Mouse (Mus musculus) intestine, embryonic 14.5 days (tissue): ENCODE results near the gene Elovl3. TPM values are rescaled to one million over a fixed set of nuclear protein-coding genes. Genes with fewer than 3 reads are reported as not detected.
"Not testable (repeated sequence)": the region's sequence is repeated elsewhere in the genome, so short reads cannot be mapped to it uniquely, and the experiment has no call there.

Experiments
- ATAC-seq: fragments of 200-750 bp; cut with Nextera tagmentation; replicated peaks from 2 replicates; pipeline ENCODE4 v1.8.0; 2017; ENCODE audit warnings: low read depth, moderate number of reproducible peaks, moderate TSS enrichment, moderate library complexity; ENCODE audit not compliant: low FRiP score, low TSS enrichment
- DNase-seq: peaks from one replicate; pipeline ENCODE4 v3.0.0-alpha.2; 2018; ENCODE audit warnings: low spot score
- H3K27ac ChIP-seq: fragments of 300-500 bp; sonication (generic); 2 replicates; pipeline ENCODE4 v1.5.1; 2014; ENCODE audit warnings: low read depth, mild to moderate bottlenecking, control low read depth
- H3K27me3 ChIP-seq: fragments of 300-500 bp; sonication (generic); replicated peaks from 2 replicates; pipeline ENCODE4 v1.6.1; 2014; ENCODE audit warnings: low read length, control low read depth; ENCODE audit not compliant: control insufficient read depth, insufficient read depth
- H3K36me3 ChIP-seq: fragments of 300-500 bp; sonication (generic); 2 replicates; pipeline ENCODE4 v1.6.1; 2014; ENCODE audit warnings: low read length, control low read depth; ENCODE audit not compliant: control insufficient read depth, insufficient read depth
- H3K4me1 ChIP-seq: fragments of 300-500 bp; sonication (generic); replicated peaks from 2 replicates; pipeline ENCODE4 v1.6.1; 2014; ENCODE audit warnings: low read length, control low read depth, mixed read lengths; ENCODE audit not compliant: control insufficient read depth, insufficient read depth
- H3K4me2 ChIP-seq: fragments of 300-500 bp; sonication (generic); 2 replicates; pipeline ENCODE4 v1.6.1; 2014; ENCODE audit warnings: low read length
- H3K4me3 ChIP-seq: fragments of 300-500 bp; sonication (generic); 2 replicates; pipeline ENCODE4 v1.5.1; 2014; ENCODE audit warnings: low read depth, low read length, control low read depth, mixed read lengths
- H3K9ac ChIP-seq: fragments of 300-500 bp; sonication (generic); 2 replicates; pipeline ENCODE4 v1.6.1; 2014; ENCODE audit warnings: mild to moderate bottlenecking, low read length
- H3K9me3 ChIP-seq: fragments of 300-500 bp; sonication (generic); 2 replicates; pipeline ENCODE4 v1.6.1; 2016; ENCODE audit warnings: low read length, control low read depth; ENCODE audit not compliant: control insufficient read depth
- WGBS: fragments of 180-500 bp; shearing (Covaris S2); extraction: QIAGEN DNeasy Blood & Tissue Kit; methylation state at CpG from one replicate; pipeline ENCODE4 v1.1.7; 2014; 5-methylcytosine and 5-hydroxymethylcytosine counted together
- polyA plus RNA-seq: library from polyadenylated mRNA; unstranded; fragments of >200 nt; fragmentation: Nextera tagmentation; extraction: Ambion mirVana; gene quantifications from 2 replicates; pipeline ENCODE4 v1.2.1, GENCODE M21; 2014

Gene Elovl3
- polyA plus RNA-seq, 1 experiment from 2014 or later = not detected

DNA sequence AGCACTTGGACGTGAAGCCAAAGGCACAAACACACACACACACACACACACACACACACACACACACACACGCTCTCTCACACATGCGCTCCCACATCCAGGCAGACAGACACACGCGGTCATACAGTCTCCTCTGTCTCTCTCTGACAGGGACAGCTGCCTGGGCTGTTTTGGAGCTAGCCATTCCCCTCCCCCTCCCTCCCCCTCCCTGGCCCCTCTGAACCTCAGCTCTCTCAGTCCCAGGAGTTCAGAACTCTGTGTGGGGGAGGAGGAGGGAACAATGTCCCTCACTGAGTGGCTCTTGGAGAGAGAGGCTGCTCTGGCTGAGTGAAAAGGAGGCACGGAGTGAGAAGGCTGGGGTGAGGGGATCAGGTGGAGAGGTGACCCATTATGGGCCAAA is 9.4 kb downstream of the Elovl3 start:
- H3K4me3 ChIP-seq = no peak overlapping the region
- no peak overlapping the region for H3K4me2 ChIP-seq
- 21% methylated on average over 6 of the region's 6 CpGs for WGBS
- no peak overlapping the region for H3K27ac ChIP-seq
- H3K36me3 ChIP-seq = no peaks in the 10 kb centered on the region
- H3K9ac ChIP-seq = no peak overlapping the region
- H3K9me3 ChIP-seq = no peaks in the 10 kb centered on the region
- DNase-seq (no peak), ATAC-seq (0 out of 2 replicates have a peak, but pooled peaks have one; percentile 33)
- H3K27me3 ChIP-seq = peaks cover 82% of the 10 kb centered on the region
- H3K4me1 ChIP-seq = peaks cover 12% of the 10 kb centered on the region

DNA sequence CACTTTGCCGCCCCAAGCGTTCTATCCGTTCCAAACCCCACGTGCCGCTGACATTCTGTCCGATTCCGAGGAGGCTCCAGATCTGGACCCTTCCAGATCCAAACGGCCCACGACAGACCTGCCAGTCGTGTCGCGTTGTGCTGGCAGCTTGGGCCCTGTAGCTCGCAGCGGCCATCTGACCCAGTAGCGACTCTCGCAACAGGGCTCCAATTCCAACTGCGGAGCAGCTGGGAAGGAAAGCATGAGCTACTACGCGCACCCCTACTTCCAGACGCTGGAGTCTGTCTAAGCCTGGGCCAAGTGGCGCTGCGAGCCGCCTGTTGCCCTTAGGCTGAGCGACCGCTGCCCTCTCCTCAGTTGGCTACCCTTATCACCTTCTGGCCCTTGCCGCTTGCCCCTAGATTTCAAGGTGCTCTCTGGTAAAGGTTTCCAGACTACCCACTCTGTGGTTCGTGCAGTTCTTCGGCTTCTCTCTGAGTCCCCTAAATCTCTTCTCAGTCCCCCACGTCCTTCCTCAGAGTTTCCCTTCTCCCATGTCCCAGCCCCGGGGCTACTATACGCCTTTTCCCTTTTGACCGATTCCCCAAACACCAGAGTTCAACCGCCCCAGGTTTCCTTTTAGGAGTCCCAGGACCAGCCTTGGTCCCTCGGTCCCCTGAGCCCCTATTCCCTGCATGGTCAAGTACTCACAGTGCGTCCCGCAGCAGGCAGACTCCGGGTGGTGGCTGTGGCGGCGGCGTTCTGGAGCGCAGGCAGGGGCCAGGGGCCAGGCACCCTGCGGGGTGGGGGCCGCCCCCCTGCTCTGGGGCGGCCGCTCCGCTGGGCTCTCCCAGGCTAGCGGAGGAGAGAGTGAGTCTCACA is 16.0 kb downstream of the Elovl3 start, which contains the start of gene Pitx3:
TSS of gene Pitx3 (minus strand) at position 816 of the 861 bp plus-strand sequence.
- Histone ChIP-seq H3K9ac (no peak within 1 kb of the TSS), H3K27me3 (peaks cover 81% of the 10 kb centered on the region), H3K36me3 (no peaks in the 10 kb centered on the region), H3K27ac (no peak within 1 kb of the TSS), H3K9me3 (no peaks in the 10 kb centered on the region), H3K4me3 (peak within 1 kb of the TSS; percentile 56), H3K4me1 (peaks cover 12% of the 10 kb centered on the region), H3K4me2 (peak within 1 kb of the TSS; percentile 97)
- ATAC-seq (no peak), DNase-seq (peak; percentile 75)
- 2% methylated on average over 43 of the region's 47 CpGs for WGBS

DNA sequence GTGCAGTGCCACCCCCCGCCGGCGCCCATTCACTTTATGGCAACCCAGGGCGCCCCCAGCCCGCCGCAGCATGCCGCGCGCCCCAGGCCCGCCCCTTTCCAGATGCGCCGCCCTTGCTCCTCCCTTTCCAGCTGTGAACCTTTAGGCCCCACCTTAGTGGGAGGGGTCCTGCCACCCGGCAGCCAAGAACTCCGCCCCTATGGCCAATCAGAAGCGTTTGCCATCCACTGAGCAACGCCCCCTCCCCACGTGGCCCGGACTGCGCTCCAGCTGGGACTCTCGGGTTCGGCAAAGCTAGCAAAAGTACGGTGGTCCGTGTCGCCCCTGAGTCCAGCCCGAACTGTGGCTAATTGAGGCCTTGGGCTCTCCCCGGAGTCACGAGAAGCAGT is 16.7 kb downstream of the Elovl3 start:
- peaks cover 75% of the 10 kb centered on the region for H3K27me3 ChIP-seq
- ATAC-seq = peak; percentile 76

DNA sequence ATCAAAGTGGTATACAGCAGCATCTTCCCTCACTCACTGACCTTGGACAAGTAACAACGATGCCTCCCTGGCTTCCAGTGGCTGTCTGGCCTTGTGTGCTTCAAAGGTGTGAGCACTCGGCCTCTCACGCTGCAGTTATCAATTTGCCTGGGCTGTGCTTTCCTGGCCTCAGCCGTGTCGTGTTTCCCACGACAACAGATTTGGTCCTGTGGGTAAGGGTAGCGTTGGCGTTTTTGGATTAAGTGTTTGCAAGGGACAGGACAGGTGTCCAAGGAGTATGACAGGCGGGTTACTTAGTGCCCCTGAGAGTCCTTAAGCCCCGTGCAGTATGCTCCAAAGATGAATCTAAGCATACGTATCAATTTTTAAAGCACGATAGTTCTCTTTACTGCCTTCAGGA is 17.4 kb downstream of the Elovl3 start:
- whole genome bisulfite sequencing = 28% methylated on average over 12 of the region's 12 CpGs
- Histone ChIP-seq H3K36me3 (no peaks in the 10 kb centered on the region), H3K9me3 (no peaks in the 10 kb centered on the region), H3K27me3 (peaks cover 67% of the 10 kb centered on the region), H3K4me1 (peaks cover 24% of the 10 kb centered on the region), H3K9ac (no peak overlapping the region), H3K4me3 (peak overlapping the region; percentile 56; the same call in 1 of the 2 replicates), H3K27ac (no peak overlapping the region), H3K4me2 (peak overlapping the region; percentile 97)
- ATAC-seq (no peak), DNase-seq (no peak)

More for the DNA sequence above, 16.7 kb downstream of the Elovl3 start:
- Histone ChIP-seq H3K4me2 (peak overlapping the region; percentile 97), H3K4me1 (peaks cover 17% of the 10 kb centered on the region), H3K27ac (no peak overlapping the region), H3K36me3 (no peaks in the 10 kb centered on the region), H3K9me3 (no peaks in the 10 kb centered on the region), H3K9ac (no peak overlapping the region), H3K4me3 (peak overlapping the region; percentile 56)
- 2% methylated on average over 27 of the region's 27 CpGs for WGBS
- peak; percentile 89 for DNase-seq

- Histone ChIP-seq H3K27ac (no peak within 1 kb of the TSS), H3K4me1 (peaks cover 24% of the 10 kb centered on the region), H3K36me3 (no peaks in the 10 kb centered on the region), H3K9me3 (no peaks in the 10 kb centered on the region), H3K4me3 (peak within 1 kb of the TSS; percentile 96), H3K9ac (peak within 1 kb of the TSS; percentile 59), H3K27me3 (peaks cover 36% of the 10 kb centered on the region), H3K4me2 (peak within 1 kb of the TSS; percentile 96)
- ATAC-seq = peak; percentile 96
- under 1% methylated on average over 37 of the region's 37 CpGs for whole genome bisulfite sequencing
- DNase-seq = peak; percentile 93
These were observed 20.6 kb downstream of the Elovl3 start, which contains the start of gene Gbf1 for GRCm38 (mm10) chr19:46152127-46152803. Gbf1 (plus strand) TSS chr19:46152509.

GRCm38 (mm10) chr19:46165950-46166349 is 34.3 kb downstream of the Elovl3 start:
- DNase-seq = no peak
- 94% methylated on average over 3 of the region's 3 CpGs for WGBS
- no peak overlapping the region for H3K9ac ChIP-seq
- no peak overlapping the region for H3K4me3 ChIP-seq
- ATAC-seq = no peak
- H3K27me3 ChIP-seq = no peaks in the 10 kb centered on the region
- no peaks in the 10 kb centered on the region for H3K9me3 ChIP-seq
- no peak overlapping the region for H3K27ac ChIP-seq
- H3K36me3 ChIP-seq = peaks cover 39% of the 10 kb centered on the region
- no peaks in the 10 kb centered on the region for H3K4me1 ChIP-seq
- no peak overlapping the region for H3K4me2 ChIP-seq

- H3K9me3 ChIP-seq, H3K4me3 ChIP-seq, H3K27ac ChIP-seq, DNase-seq, H3K9ac ChIP-seq, ATAC-seq, H3K4me2 ChIP-seq, H3K4me1 ChIP-seq, H3K27me3 ChIP-seq: not testable (repeated sequence)
- H3K36me3 ChIP-seq = peaks cover 47% of the 10 kb centered on the region
- WGBS = 64% methylated on average over 2 of the region's 2 CpGs
These were observed 35.5 kb downstream of the Elovl3 start for GRCm38 (mm10) chr19:46167169-46167568.

DNA sequence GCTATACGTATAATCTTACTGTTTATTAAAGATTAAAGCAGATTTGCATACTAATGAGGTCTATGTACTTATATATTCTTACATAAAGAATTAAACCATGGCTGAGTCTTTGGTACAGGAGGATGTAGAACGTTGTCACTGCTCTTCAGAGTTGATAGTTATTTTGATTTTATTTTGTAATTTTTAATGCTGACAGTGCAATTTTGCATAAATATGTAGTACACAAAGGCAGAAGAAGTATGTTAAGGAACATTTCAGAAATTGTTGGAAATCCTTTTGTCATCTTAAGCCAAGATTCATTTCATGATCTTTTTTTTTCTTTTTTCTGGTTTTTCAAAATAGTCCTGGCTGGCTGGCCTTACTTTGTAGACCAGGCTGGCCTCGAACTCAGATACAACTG is 37.7 kb downstream of the Elovl3 start:
- no peak for DNase-seq
- Histone ChIP-seq H3K4me3 (no peak overlapping the region), H3K4me2 (no peak overlapping the region), H3K27me3 (no peaks in the 10 kb centered on the region), H3K27ac (no peak overlapping the region), H3K4me1 (no peaks in the 10 kb centered on the region), H3K9me3 (no peaks in the 10 kb centered on the region), H3K9ac (no peak overlapping the region), H3K36me3 (peaks cover 45% of the 10 kb centered on the region)
- WGBS = 87% methylated on average over 3 of the region's 3 CpGs
- ATAC-seq = no peak
